Mouse (Mus musculus): Measurements from ENCODE around the gene Uhmk1.

The Uhmk1 gene

GRCm38 (mm10) chr1:170175848-170176247 is 39.3 kb downstream of the Uhmk1 start:
- DNase-seq (ENCODE audit: low read depth, low spot score) = no peak

GRCm38 (mm10) chr1:170174814-170175332 is 40.3 kb downstream of the Uhmk1 start, which contains the start of gene Uap1:
TSS of gene Uap1 (minus strand) at chr1:170174957.
- peak; percentile 93 for DNase-seq (ENCODE audit: low read depth, low spot score)

GRCm38 (mm10) chr1:170173991-170174813 is 41.0 kb downstream of the Uhmk1 start:
- no peak for DNase-seq (ENCODE audit: low read depth, low spot score)

- DNase-seq (ENCODE audit: low read depth, low spot score) = no peak
These were observed 47.4 kb downstream of the Uhmk1 start for GRCm38 (mm10) chr1:170167781-170168180.

GRCm38 (mm10) chr1:170164913-170165312 is 50.3 kb downstream of the Uhmk1 start:
- DNase-seq (ENCODE audit: low read depth, low spot score) = no peak

- no peak for DNase-seq (ENCODE audit: low read depth, low spot score)
These were observed 51.1 kb downstream of the Uhmk1 start for GRCm38 (mm10) chr1:170164053-170164614.

- DNase-seq (ENCODE audit: low read depth, low spot score) = no peak
These were observed 51.7 kb downstream of the Uhmk1 start for GRCm38 (mm10) chr1:170163398-170163943.

GRCm38 (mm10) chr1:170161852-170162251 is 53.3 kb downstream of the Uhmk1 start:
- DNase-seq (ENCODE audit: low read depth, low spot score) = no peak

GRCm38 (mm10) chr1:170160397-170160938 is 54.7 kb downstream of the Uhmk1 start:
- no peak for DNase-seq (ENCODE audit: low read depth, low spot score)

GRCm38 (mm10) chr1:170159707-170160106 is 55.5 kb downstream of the Uhmk1 start:
- no peak for DNase-seq (ENCODE audit: low read depth, low spot score)

GRCm38 (mm10) chr1:170155761-170156160 is 59.4 kb downstream of the Uhmk1 start:
- DNase-seq (ENCODE audit: low read depth, low spot score) = no peak

GRCm38 (mm10) chr1:170155298-170155697 is 59.9 kb downstream of the Uhmk1 start:
- no peak for DNase-seq (ENCODE audit: low read depth, low spot score)

GRCm38 (mm10) chr1:170153986-170154385 is 61.2 kb downstream of the Uhmk1 start:
- no peak for DNase-seq (ENCODE audit: low read depth, low spot score)

- no peak for DNase-seq (ENCODE audit: low read depth, low spot score)
These were observed 62.6 kb downstream of the Uhmk1 start for GRCm38 (mm10) chr1:170152552-170152951.

- no peak for DNase-seq (ENCODE audit: low read depth, low spot score)
These were observed 64.3 kb downstream of the Uhmk1 start for GRCm38 (mm10) chr1:170150870-170151269.

- no peak for DNase-seq (ENCODE audit: low read depth, low spot score)
These were observed 65.4 kb downstream of the Uhmk1 start for GRCm38 (mm10) chr1:170149756-170150155.

- no peak for DNase-seq (ENCODE audit: low read depth, low spot score)
These were observed 66.7 kb downstream of the Uhmk1 start for GRCm38 (mm10) chr1:170148536-170148935.

- no peak for DNase-seq (ENCODE audit: low read depth, low spot score)
These were observed 67.3 kb downstream of the Uhmk1 start for GRCm38 (mm10) chr1:170147651-170148448.

GRCm38 (mm10) chr1:170145606-170146005 is 69.6 kb downstream of the Uhmk1 start:
- no peak for DNase-seq (ENCODE audit: low read depth, low spot score)
